Mouse (Mus musculus) embryonic fibroblast, embryonic 13.5 days (primary cell): ENCODE data around the gene Spaca4.
A peak's percentile ranks its signal among the peaks of the same experiment; 100 is the strongest.

Experiments used
- CTCF ChIP-seq: IDR thresholded peaks from 2 replicates; pipeline ENCODE4 v1.5.1; 2011; ENCODE audit warnings: mild to moderate bottlenecking, control low read depth, low read length, moderate library complexity, borderline replicate concordance; ENCODE audit not compliant: insufficient read depth
- POLR2A ChIP-seq: IDR thresholded peaks from 2 replicates; pipeline ENCODE4 v1.6.1; 2011; ENCODE audit warnings: low read depth, mild to moderate bottlenecking, control low read depth, low read length, moderate library complexity

- TF ChIP-seq POLR2A, result 0 out of 2 replicates have a peak, but pooled peaks have one; percentile 25
- no peak for TF ChIP-seq CTCF
These were observed 16.2 kb upstream of the Spaca4 start for GRCm38 (mm10) chr7:45741777-45742176.
